Comparison of ENCODE assay signal across 22 mouse cellular contexts in genomic region chr11:86390308-86390707, GRCm38 (mm10). TPM values are rescaled to one million over a fixed set of nuclear protein-coding genes. Genes with fewer than 3 reads are reported as not detected.
DNase-seq lines count a peak whose midpoint lies in the region; ATAC-seq and TF ChIP-seq lines count a peak whose summit lies in the region.
"Had no signal": no experiment of that assay in that cellular context is flagged by ENCODE, and none has a peak within 500 bp of the region (broad histone marks: within the 10 kb centered on the region; RNA-seq: fewer than 3 reads in every experiment).

No protein-coding gene starts in this region.

- no peak for TF ChIP-seq CTCF in midbrain, postnatal 0 days (IDR thresholded peaks at IDR 0.05)
- TF ChIP-seq CTCF in stomach, postnatal 0 days (IDR thresholded peaks at IDR 0.05; ENCODE audit: low read depth) = no peak
- TF ChIP-seq CTCF in cerebellum, adult 2 months (IDR thresholded peaks at IDR 0.05; ENCODE audit: borderline replicate concordance, insufficient read depth, low read depth, low read length) = no peak

- DNase-seq in midbrain, embryonic 11.5 days (ENCODE audit: low spot score, missing footprints) = peak; percentile 51
- DNase-seq in midbrain, postnatal 0 days (ENCODE audit: low spot score) = no peak
- peak; percentile 20 to 36 for DNase-seq in kidney, adult 8-10 months
- DNase-seq in kidney, postnatal 14 days = peak; percentile 20
- DNase-seq in stomach, postnatal 0 days (ENCODE audit: low spot score) = peak; percentile 68
- no peak for DNase-seq in thymus, postnatal 14 days
- no peak for DNase-seq in cerebellum, adult 2 months
- DNase-seq: adrenal gland, postnatal 36 days; cerebellum, adult 18-20 months; cerebellum, postnatal 36 days; heart, adult 11 months; heart, postnatal 4 days; layer of hippocampus, postnatal 36 days; liver, postnatal 0 days; lung, postnatal 4 days; retina, postnatal 1 day; thymus, adult 2 months had no signal

- H3K4me3 ChIP-seq in midbrain, embryonic 11.5 days (ENCODE audit: low read depth, low read length) = no peak overlapping the region
- no peak overlapping the region for H3K4me3 ChIP-seq in midbrain, postnatal 0 days (ENCODE audit: low read depth, low read length)
- H3K4me3 ChIP-seq in stomach, postnatal 0 days (ENCODE audit: low read depth, low read length) = no peak overlapping the region
- H3K4me3 ChIP-seq in cerebellum, adult 2 months (replicated peaks; ENCODE audit: insufficient read depth, low read depth, low read length) = no peak overlapping the region
- H3K4me3 ChIP-seq in hindbrain, embryonic 12.5 days = no peak overlapping the region
- H3K4me3 ChIP-seq: embryonic facial prominence, embryonic 10.5 days; forebrain, embryonic 12.5 days had no signal

- H3K27ac ChIP-seq in midbrain, embryonic 11.5 days (ENCODE audit: low read depth, low read length) = no peak overlapping the region
- no peak overlapping the region for H3K27ac ChIP-seq in midbrain, postnatal 0 days (ENCODE audit: low read depth, low read length)
- H3K27ac ChIP-seq in stomach, postnatal 0 days (replicated peaks) = peak overlapping the region; percentile 36; the same call in 1 of the 2 replicates
- H3K27ac ChIP-seq in cerebellum, adult 2 months (ENCODE audit: insufficient read depth, low read length) = no peak overlapping the region
- no peak overlapping the region for H3K27ac ChIP-seq in hindbrain, embryonic 12.5 days
- H3K27ac ChIP-seq: embryonic facial prominence, embryonic 10.5 days; forebrain, embryonic 12.5 days had no signal

- no peak overlapping the region for H3K4me2 ChIP-seq in midbrain, embryonic 11.5 days
- H3K4me2 ChIP-seq in midbrain, postnatal 0 days (ENCODE audit: low read depth, low read length, poor library complexity, severe bottlenecking) = no peak overlapping the region
- H3K4me2 ChIP-seq in stomach, postnatal 0 days (replicated peaks; ENCODE audit: low read depth) = no peak overlapping the region
- no peak overlapping the region for H3K4me2 ChIP-seq in hindbrain, embryonic 12.5 days (replicated peaks)
- H3K4me2 ChIP-seq: forebrain, embryonic 12.5 days had no signal

- WGBS in midbrain, embryonic 11.5 days = 57% methylated on average over 1 of the region's 1 CpGs
- WGBS in midbrain, postnatal 0 days = 66% methylated on average over 1 of the region's 1 CpGs
- WGBS in stomach, postnatal 0 days = 32% methylated on average over 1 of the region's 1 CpGs
- 41% methylated on average over 1 of the region's 1 CpGs for WGBS in cerebellum, adult 2 months
- 69% methylated on average over 1 of the region's 1 CpGs for WGBS in hindbrain, embryonic 12.5 days

- TF ChIP-seq POLR2A in cerebellum, adult 2 months (IDR thresholded peaks at IDR 0.05; ENCODE audit: borderline replicate concordance, insufficient read depth, low read length) = no peak

- H3K27me3 ChIP-seq in midbrain, embryonic 11.5 days (ENCODE audit: control insufficient read depth, insufficient read depth, low read length) = no peaks in the 10 kb centered on the region
- H3K27me3 ChIP-seq in midbrain, postnatal 0 days (ENCODE audit: insufficient read depth, low read length) = no peaks in the 10 kb centered on the region
- H3K27me3 ChIP-seq in stomach, postnatal 0 days (ENCODE audit: control insufficient read depth, insufficient read depth, low read length) = no peaks in the 10 kb centered on the region
- H3K27me3 ChIP-seq in cerebellum, adult 2 months (ENCODE audit: control insufficient read depth, insufficient read depth, low read length) = no peaks in the 10 kb centered on the region
- H3K27me3 ChIP-seq in hindbrain, embryonic 12.5 days = no peaks in the 10 kb centered on the region
- H3K27me3 ChIP-seq: CH12.LX; forebrain, embryonic 12.5 days had no signal

- no peaks in the 10 kb centered on the region for H3K9me3 ChIP-seq in midbrain, embryonic 11.5 days (ENCODE audit: control insufficient read depth, low read length)
- H3K9me3 ChIP-seq in midbrain, postnatal 0 days (ENCODE audit: low read length) = no peaks in the 10 kb centered on the region
- no peaks in the 10 kb centered on the region for H3K9me3 ChIP-seq in stomach, postnatal 0 days (ENCODE audit: control insufficient read depth, low read length)
- H3K9me3 ChIP-seq in hindbrain, embryonic 12.5 days (replicated peaks) = no peaks in the 10 kb centered on the region
- H3K9me3 ChIP-seq: embryonic facial prominence, embryonic 10.5 days; forebrain, embryonic 12.5 days had no signal

- TF ChIP-seq EP300 in stomach, postnatal 0 days (optimal IDR thresholded peaks at IDR 0.05) = no peak

- ATAC-seq in midbrain, embryonic 11.5 days (ENCODE audit: low FRiP score) = no peak
- ATAC-seq in midbrain, postnatal 0 days (ENCODE audit: low FRiP score) = no peak
- ATAC-seq in stomach, postnatal 0 days (ENCODE audit: low FRiP score, low TSS enrichment) = peak; percentile 82
- ATAC-seq in hindbrain, embryonic 12.5 days (ENCODE audit: low FRiP score) = no peak
- ATAC-seq: hindbrain, embryonic 16.5 days; liver, postnatal 0 days had no signal

- no peak overlapping the region for H3K9ac ChIP-seq in midbrain, embryonic 11.5 days (ENCODE audit: low read length)
- H3K9ac ChIP-seq in midbrain, postnatal 0 days (replicated peaks; ENCODE audit: low read length, poor library complexity, severe bottlenecking) = no peak overlapping the region
- no peak overlapping the region for H3K9ac ChIP-seq in stomach, postnatal 0 days (ENCODE audit: low read length)
- no peak overlapping the region for H3K9ac ChIP-seq in hindbrain, embryonic 12.5 days
- H3K9ac ChIP-seq: forebrain, embryonic 12.5 days; liver, postnatal 0 days had no signal

- H3K4me1 ChIP-seq in midbrain, embryonic 11.5 days (ENCODE audit: control insufficient read depth, insufficient read depth, low read length) = no peaks in the 10 kb centered on the region
- no peaks in the 10 kb centered on the region for H3K4me1 ChIP-seq in midbrain, postnatal 0 days (ENCODE audit: insufficient read depth, low read length)
- H3K4me1 ChIP-seq in stomach, postnatal 0 days (replicated peaks; ENCODE audit: control insufficient read depth, insufficient read depth) = no peaks in the 10 kb centered on the region
- no peaks in the 10 kb centered on the region; the same call in 1 of the 2 replicates for H3K4me1 ChIP-seq in cerebellum, adult 2 months (ENCODE audit: control insufficient read depth, insufficient read depth, low read length)
- H3K4me1 ChIP-seq in hindbrain, embryonic 12.5 days = peaks cover 10% of the 10 kb centered on the region; the same call in 1 of the 2 replicates

- H3K36me3 ChIP-seq in midbrain, embryonic 11.5 days (ENCODE audit: control insufficient read depth, insufficient read depth, low read length) = no peaks in the 10 kb centered on the region
- no peaks in the 10 kb centered on the region for H3K36me3 ChIP-seq in midbrain, postnatal 0 days (ENCODE audit: insufficient read depth, low read length)
- no peaks in the 10 kb centered on the region for H3K36me3 ChIP-seq in stomach, postnatal 0 days (ENCODE audit: control insufficient read depth, insufficient read depth, low read length)
- no peaks in the 10 kb centered on the region for H3K36me3 ChIP-seq in hindbrain, embryonic 12.5 days
- H3K36me3 ChIP-seq: embryonic facial prominence, embryonic 10.5 days; forebrain, embryonic 12.5 days had no signal

RNA-seq across cellular contexts. Expression of gene Med13, which starts 32.9 kb away (rescaled TPM):
- polyA plus RNA-seq in midbrain, embryonic 11.5 days (2014; fragmentation: Nextera tagmentation; extraction: Ambion mirVana) = 13.2 and 14.7 TPM in 2 replicates
- 52.9 and 56.5 TPM in 2 replicates for total RNA-seq in midbrain, postnatal 0 days (2014; rRNA removed)
- polyA plus RNA-seq in midbrain, postnatal 0 days (2015; fragmentation: Nextera tagmentation; extraction: Ambion mirVana) = 4.2 and 5.1 TPM in 2 replicates
- polyA plus RNA-seq in stomach, postnatal 0 days (2015; fragmentation: Nextera tagmentation; extraction: Ambion mirVana) = 4.4 TPM in 2 replicates
- polyA plus RNA-seq in cerebellum, adult 2 months (2012; rRNA removed) = 21.4 and 23.6 TPM in 2 replicates
- polyA plus RNA-seq in hindbrain, embryonic 12.5 days (2016; fragmentation: Nextera tagmentation; extraction: Ambion mirVana) = 11.4 and 15.1 TPM in 2 replicates

Comparison
In these comparisons a context has a peak if more than half of its experiments do, and no peak if none do; other contexts are left out.
1. DNase-seq: peak in midbrain, embryonic 11.5 days (single experiment), kidney, adult 8-10 months (2 of 2), kidney, postnatal 14 days (single experiment) and stomach, postnatal 0 days (single experiment); none in midbrain, postnatal 0 days (single experiment), thymus, postnatal 14 days (single experiment) and cerebellum, adult 2 months (0 of 2).